Mouse (Mus musculus): ENCODE results near the gene Med26. TPM values are rescaled to one million over a fixed set of nuclear protein-coding genes. Genes with fewer than 3 reads are reported as not detected.

The Med26 gene
- polyA plus RNA-seq, 1 experiment from 2014 or later = 11.9 TPM

GRCm38 (mm10) chr8:72464211-72464610 is 83.9 kb downstream of the Med26 start:
- 94% methylated on average over 10 of the region's 10 CpGs for WGBS
- ATAC-seq (replicated peaks; ENCODE audit: low FRiP score, low read depth) = no peak
- TF ChIP-seq CTCF (IDR thresholded peaks at IDR 0.05; ENCODE audit: low read depth) = no peak

DNA sequence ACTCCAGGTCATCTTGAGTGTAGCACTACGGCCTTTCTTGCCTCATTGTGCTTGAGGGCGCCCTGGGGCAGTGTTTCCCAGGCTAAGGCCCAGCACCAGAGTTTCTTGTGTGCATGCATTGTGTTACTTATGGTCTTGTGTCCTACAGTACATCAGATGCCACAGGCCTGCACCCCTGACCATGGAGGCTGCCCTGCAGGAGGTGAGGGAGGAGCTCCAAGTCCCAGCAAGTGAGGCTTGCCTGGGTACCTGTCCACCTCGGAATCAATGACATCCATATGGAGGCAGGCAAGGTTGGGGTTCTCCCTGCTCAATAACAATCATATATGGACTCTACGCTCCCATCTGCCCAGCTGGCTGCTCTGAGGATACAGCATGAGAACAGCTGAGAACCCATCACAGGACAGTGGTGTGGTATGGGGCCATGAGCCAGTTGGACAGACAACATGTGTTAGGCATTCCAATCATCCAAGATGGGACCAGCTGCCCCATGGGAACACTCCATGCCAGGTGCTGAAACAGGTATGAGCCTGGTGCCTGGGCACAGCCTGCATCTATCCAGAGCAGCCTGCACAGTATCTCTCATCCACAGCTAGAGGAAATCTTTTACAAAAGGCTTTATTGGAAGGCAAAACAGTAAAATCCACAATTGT is 88.1 kb downstream of the Med26 start:
- Histone ChIP-seq H3K9me3 (replicated peaks; ENCODE audit: low read length) (no peaks in the 10 kb centered on the region), H3K9ac (ENCODE audit: low read depth, low read length) (no peak overlapping the region), H3K4me3 (replicated peaks; ENCODE audit: low read depth, low read length) (no peak overlapping the region), H3K36me3 (ENCODE audit: insufficient read depth, low read length) (peaks cover 54% of the 10 kb centered on the region), H3K4me1 (replicated peaks; ENCODE audit: insufficient read depth, low read length) (no peaks in the 10 kb centered on the region), H3K4me2 (ENCODE audit: low read length) (no peak overlapping the region), H3K27me3 (ENCODE audit: insufficient read depth, low read length) (no peaks in the 10 kb centered on the region), H3K27ac (no peak overlapping the region)
- 95% methylated on average over 4 of the region's 4 CpGs for WGBS
- no peak for DNase-seq (ENCODE audit: low spot score)
- ATAC-seq (replicated peaks; ENCODE audit: low FRiP score, low read depth) = peak; percentile 19; the same call in 1 of the 2 replicates
- no peak for TF ChIP-seq CTCF (IDR thresholded peaks at IDR 0.05; ENCODE audit: low read depth)

More at GRCm38 (mm10) chr8:72464211-72464610, 83.9 kb downstream of the Med26 start:
- Histone ChIP-seq H3K4me2 (ENCODE audit: low read length) (no peak overlapping the region), H3K27me3 (ENCODE audit: insufficient read depth, low read length) (no peaks in the 10 kb centered on the region), H3K27ac (no peak overlapping the region), H3K36me3 (ENCODE audit: insufficient read depth, low read length) (peaks cover 96% of the 10 kb centered on the region), H3K4me1 (replicated peaks; ENCODE audit: insufficient read depth, low read length) (no peaks in the 10 kb centered on the region), H3K9ac (ENCODE audit: low read depth, low read length) (no peak overlapping the region), H3K4me3 (replicated peaks; ENCODE audit: low read depth, low read length) (no peak overlapping the region), H3K9me3 (replicated peaks; ENCODE audit: low read length) (no peaks in the 10 kb centered on the region)
- DNase-seq (ENCODE audit: low spot score) = no peak

DNA sequence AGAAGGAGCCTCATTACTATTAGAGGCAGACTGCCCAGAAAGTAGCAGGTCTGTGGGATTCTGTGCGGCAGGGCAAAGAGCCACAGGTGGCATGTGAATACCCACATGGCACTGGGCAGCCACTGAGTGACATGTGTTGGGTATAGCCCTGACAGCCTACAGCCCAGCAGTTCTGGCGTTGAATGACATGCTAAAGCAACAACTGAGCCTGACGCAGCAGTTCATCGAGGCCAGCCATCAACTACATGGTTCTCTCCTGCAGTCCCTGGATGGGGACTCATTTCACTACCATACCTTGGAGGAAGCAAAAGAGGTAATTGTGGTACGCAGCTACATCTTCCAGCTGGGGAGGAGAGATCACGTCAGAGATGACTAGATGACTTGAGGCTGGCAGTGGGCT is 89.6 kb downstream of the Med26 start:
- Histone ChIP-seq H3K9me3 (replicated peaks; ENCODE audit: low read length) (no peaks in the 10 kb centered on the region), H3K4me1 (replicated peaks; ENCODE audit: insufficient read depth, low read length) (no peaks in the 10 kb centered on the region), H3K27ac (no peak overlapping the region), H3K36me3 (ENCODE audit: insufficient read depth, low read length) (peaks cover 47% of the 10 kb centered on the region), H3K4me2 (ENCODE audit: low read length) (no peak overlapping the region), H3K9ac (ENCODE audit: low read depth, low read length) (no peak overlapping the region), H3K4me3 (replicated peaks; ENCODE audit: low read depth, low read length) (no peak overlapping the region), H3K27me3 (ENCODE audit: insufficient read depth, low read length) (no peaks in the 10 kb centered on the region)
- ATAC-seq (replicated peaks; ENCODE audit: low FRiP score, low read depth) (no peak), DNase-seq (ENCODE audit: low spot score) (no peak)
- TF ChIP-seq CTCF (IDR thresholded peaks at IDR 0.05; ENCODE audit: low read depth) = no peak
- WGBS = 89% methylated on average over 6 of the region's 6 CpGs

- Histone ChIP-seq H3K9ac (ENCODE audit: low read depth, low read length) (no peak overlapping the region), H3K4me3 (replicated peaks; ENCODE audit: low read depth, low read length) (no peak overlapping the region), H3K9me3 (replicated peaks; ENCODE audit: low read length) (no peaks in the 10 kb centered on the region), H3K4me2 (ENCODE audit: low read length) (no peak overlapping the region), H3K4me1 (replicated peaks; ENCODE audit: insufficient read depth, low read length) (no peaks in the 10 kb centered on the region), H3K27ac (no peak overlapping the region), H3K36me3 (ENCODE audit: insufficient read depth, low read length) (peaks cover 43% of the 10 kb centered on the region), H3K27me3 (ENCODE audit: insufficient read depth, low read length) (no peaks in the 10 kb centered on the region)
- DNase-seq (ENCODE audit: low spot score) (no peak), ATAC-seq (replicated peaks; ENCODE audit: low FRiP score, low read depth) (no peak)
- no peak for TF ChIP-seq CTCF (IDR thresholded peaks at IDR 0.05; ENCODE audit: low read depth)
- 88% methylated on average over 3 of the region's 3 CpGs for WGBS
Measured at GRCm38 (mm10) chr8:72457806-72458205, 90.3 kb downstream of the Med26 start.

GRCm38 (mm10) chr8:72455317-72455716 is 92.8 kb downstream of the Med26 start:
- DNase-seq (ENCODE audit: low spot score) = no peak
- H3K4me3 ChIP-seq (replicated peaks; ENCODE audit: low read depth, low read length) = no peak overlapping the region
- H3K27me3 ChIP-seq (ENCODE audit: insufficient read depth, low read length) = no peaks in the 10 kb centered on the region
- H3K9ac ChIP-seq (ENCODE audit: low read depth, low read length) = no peak overlapping the region
- peaks cover 21% of the 10 kb centered on the region for H3K36me3 ChIP-seq (ENCODE audit: insufficient read depth, low read length)
- no peak overlapping the region for H3K27ac ChIP-seq
- TF ChIP-seq CTCF (IDR thresholded peaks at IDR 0.05; ENCODE audit: low read depth) = no peak
- no peaks in the 10 kb centered on the region for H3K9me3 ChIP-seq (replicated peaks; ENCODE audit: low read length)
- no peak for ATAC-seq (replicated peaks; ENCODE audit: low FRiP score, low read depth)
- H3K4me1 ChIP-seq (replicated peaks; ENCODE audit: insufficient read depth, low read length) = no peaks in the 10 kb centered on the region
- WGBS = 86% methylated on average over 4 of the region's 4 CpGs
- H3K4me2 ChIP-seq (ENCODE audit: low read length) = no peak overlapping the region

- ATAC-seq (replicated peaks; ENCODE audit: low FRiP score, low read depth) = no peak
- no peak overlapping the region for H3K27ac ChIP-seq
- peaks cover 25% of the 10 kb centered on the region for H3K36me3 ChIP-seq (ENCODE audit: insufficient read depth, low read length)
Measured at GRCm38 (mm10) chr8:72453904-72454303, 94.2 kb downstream of the Med26 start.

DNA sequence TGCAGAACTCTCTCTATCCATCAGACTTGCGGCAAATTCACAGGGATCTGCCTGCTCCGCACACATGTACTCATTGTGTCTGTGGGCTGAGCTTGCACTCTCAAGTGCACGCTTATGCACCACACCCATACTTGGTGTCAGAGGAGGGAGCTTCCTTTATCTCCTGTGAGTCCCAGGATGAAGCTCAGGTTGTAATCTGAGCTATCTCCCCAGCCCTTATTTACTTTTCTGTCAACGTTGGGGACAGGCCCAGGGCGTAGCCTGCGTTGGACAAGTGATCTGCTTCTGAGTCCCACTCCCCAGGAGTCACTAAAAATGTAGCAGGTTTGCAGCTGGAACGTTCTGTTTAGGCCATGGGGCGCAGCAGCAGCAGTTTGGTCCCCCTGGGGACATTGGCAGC is 96.6 kb downstream of the Med26 start:
- DNase-seq (ENCODE audit: low spot score) (no peak), ATAC-seq (replicated peaks; ENCODE audit: low FRiP score, low read depth) (no peak)
- Histone ChIP-seq H3K36me3 (ENCODE audit: insufficient read depth, low read length) (peaks cover 26% of the 10 kb centered on the region), H3K4me3 (replicated peaks; ENCODE audit: low read depth, low read length) (no peak overlapping the region), H3K4me2 (ENCODE audit: low read length) (no peak overlapping the region), H3K9me3 (replicated peaks; ENCODE audit: low read length) (no peaks in the 10 kb centered on the region), H3K27me3 (ENCODE audit: insufficient read depth, low read length) (no peaks in the 10 kb centered on the region), H3K4me1 (replicated peaks; ENCODE audit: insufficient read depth, low read length) (no peaks in the 10 kb centered on the region), H3K9ac (ENCODE audit: low read depth, low read length) (no peak overlapping the region), H3K27ac (no peak overlapping the region)
- TF ChIP-seq CTCF (IDR thresholded peaks at IDR 0.05; ENCODE audit: low read depth) = no peak
- 75% methylated on average over 8 of the region's 8 CpGs for WGBS

More at GRCm38 (mm10) chr8:72453904-72454303, 94.2 kb downstream of the Med26 start:
- no peaks in the 10 kb centered on the region for H3K27me3 ChIP-seq (ENCODE audit: insufficient read depth, low read length)
- no peak overlapping the region for H3K4me2 ChIP-seq (ENCODE audit: low read length)
- TF ChIP-seq CTCF (IDR thresholded peaks at IDR 0.05; ENCODE audit: low read depth) = no peak
- no peak for DNase-seq (ENCODE audit: low spot score)
- H3K4me3 ChIP-seq (replicated peaks; ENCODE audit: low read depth, low read length) = no peak overlapping the region
- H3K4me1 ChIP-seq (replicated peaks; ENCODE audit: insufficient read depth, low read length) = no peaks in the 10 kb centered on the region
- no peak overlapping the region for H3K9ac ChIP-seq (ENCODE audit: low read depth, low read length)
- H3K9me3 ChIP-seq (replicated peaks; ENCODE audit: low read length) = no peaks in the 10 kb centered on the region
- WGBS = 94% methylated on average over 2 of the region's 2 CpGs
